Mouse (Mus musculus) lung, postnatal 0 days (tissue): ENCODE results near the gene Pgpep1. TPM values are rescaled to one million over a fixed set of nuclear protein-coding genes. Genes with fewer than 3 reads are reported as not detected.

Experiments
- ATAC-seq: fragments of 200-750 bp; cut with Nextera tagmentation; 2 replicates; pipeline ENCODE4 v1.8.0; 2017; ENCODE audit warnings: moderate library complexity
- DNase-seq: peaks from one replicate; pipeline ENCODE4 v3.0.0-alpha.2; 2016; ENCODE audit warnings: low spot score
- H3K27ac ChIP-seq: fragments of 300-500 bp; sonication (generic); 2 replicates; pipeline ENCODE4 v1.5.1; 2014; ENCODE audit warnings: antibody characterized with exemption, mild to moderate bottlenecking, low read length, mixed read lengths
- H3K27me3 ChIP-seq: fragments of 300-500 bp; sonication (generic); replicated peaks from 2 replicates; pipeline ENCODE4 v1.6.1; 2014; ENCODE audit warnings: low read length, mixed read lengths; ENCODE audit not compliant: insufficient read depth
- H3K36me3 ChIP-seq: fragments of 300-500 bp; sonication (generic); 2 replicates; pipeline ENCODE4 v1.6.1; 2014; ENCODE audit warnings: low read length, mixed read lengths; ENCODE audit not compliant: insufficient read depth
- H3K4me1 ChIP-seq: fragments of 300-500 bp; sonication (generic); 2 replicates; pipeline ENCODE4 v1.6.1; 2014; ENCODE audit warnings: antibody characterized with exemption, low read depth, low read length, mixed read lengths; ENCODE audit not compliant: insufficient read depth
- H3K4me2 ChIP-seq: fragments of 300-500 bp; sonication (generic); replicated peaks from 2 replicates; pipeline ENCODE4 v1.6.1; 2014; ENCODE audit warnings: low read depth, mild to moderate bottlenecking, low read length, moderate library complexity, mixed read lengths
- H3K4me3 ChIP-seq: fragments of 300-500 bp; sonication (generic); 2 replicates; pipeline ENCODE4 v1.5.1; 2014; ENCODE audit warnings: low read depth, low read length
- H3K9ac ChIP-seq: fragments of 300-500 bp; sonication (generic); replicated peaks from 2 replicates; pipeline ENCODE4 v1.6.1; 2014; ENCODE audit warnings: low read depth, mild to moderate bottlenecking
- H3K9me3 ChIP-seq: fragments of 300-500 bp; sonication (generic); 2 replicates; pipeline ENCODE4 v1.6.1; 2016; ENCODE audit warnings: low read length, mixed read lengths
- CTCF ChIP-seq: IDR thresholded peaks from 2 replicates; pipeline ENCODE4 v1.5.1; 2016; ENCODE audit warnings: antibody characterized with exemption, mild to moderate bottlenecking
- EP300 ChIP-seq: IDR thresholded peaks from 2 replicates; pipeline ENCODE4 v1.6.1; 2016; ENCODE audit warnings: antibody characterized with exemption, mild to moderate bottlenecking, control low read depth
- WGBS: fragments of 180-500 bp; shearing (Covaris S2); extraction: QIAGEN DNeasy Blood & Tissue Kit; methylation state at CpG from one replicate; pipeline ENCODE4 v1.1.7; 2014; 5-methylcytosine and 5-hydroxymethylcytosine counted together
- polyA plus RNA-seq: library from polyadenylated mRNA; unstranded; fragments of >200 nt; fragmentation: Nextera tagmentation; extraction: Ambion mirVana; gene quantifications from 2 replicates; pipeline ENCODE4 v1.2.1, GENCODE M21; 2015

The Pgpep1 gene
- polyA plus RNA-seq, 1 experiment from 2014 or later = 32.9 TPM

DNA sequence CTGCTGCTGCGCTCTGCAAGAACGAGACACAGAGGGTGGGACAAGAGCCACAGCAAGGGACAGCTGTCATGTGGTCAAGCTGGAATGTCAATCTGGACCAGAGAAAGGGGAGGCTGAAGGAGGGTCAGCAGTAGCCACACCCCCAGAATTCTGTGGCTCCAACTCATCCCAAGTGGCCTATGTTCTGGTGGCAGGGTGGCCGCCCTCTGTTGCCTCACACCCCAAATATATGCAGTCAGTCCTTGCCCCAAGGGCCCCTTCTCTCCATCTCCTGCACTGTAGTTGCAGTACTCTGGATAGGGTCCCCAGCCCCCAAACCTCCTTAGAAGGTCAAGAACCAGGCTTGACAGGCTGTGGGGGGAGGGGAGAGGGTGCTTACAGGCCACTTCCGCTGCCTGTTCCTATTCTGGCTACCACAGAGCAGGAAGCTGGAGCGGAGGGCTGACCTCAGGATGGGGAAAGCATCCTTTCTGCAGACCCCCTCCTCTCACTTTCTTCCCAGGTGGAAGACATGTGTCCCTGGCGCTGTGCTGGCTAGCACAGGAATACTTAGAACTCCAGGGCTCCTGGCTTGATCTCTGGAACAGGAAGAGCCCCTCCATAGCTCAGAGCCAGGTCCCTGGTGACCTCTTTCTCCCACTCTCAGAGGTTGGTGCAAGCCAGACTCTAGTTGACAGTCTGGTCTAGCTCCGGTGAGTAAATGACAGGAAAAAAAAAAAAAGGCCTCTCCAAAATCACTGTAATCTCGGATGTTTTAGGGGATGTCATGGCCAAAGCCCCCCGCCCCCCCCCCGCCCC, 59.5 kb downstream of the Pgpep1 start:
- Histone ChIP-seq H3K36me3 (0 out of 2 replicates have a peak, but pooled peaks cover 3% of the 10 kb centered on the region), H3K27me3 (no peaks in the 10 kb centered on the region), H3K4me2 (peak overlapping the region; percentile 39), H3K9ac (no peak overlapping the region), H3K27ac (peak overlapping the region; percentile 15; the same call in 1 of the 2 replicates), H3K4me3 (no peak overlapping the region), H3K9me3 (no peaks in the 10 kb centered on the region), H3K4me1 (peaks cover 12% of the 10 kb centered on the region; the same call in 1 of the 2 replicates)
- DNase-seq (peak; percentile 54), ATAC-seq (peak; percentile 11; the same call in 1 of the 2 replicates)
- 30% methylated on average over 8 of the region's 10 CpGs for WGBS
- TF ChIP-seq CTCF (no peak), EP300 (no peak)

DNA sequence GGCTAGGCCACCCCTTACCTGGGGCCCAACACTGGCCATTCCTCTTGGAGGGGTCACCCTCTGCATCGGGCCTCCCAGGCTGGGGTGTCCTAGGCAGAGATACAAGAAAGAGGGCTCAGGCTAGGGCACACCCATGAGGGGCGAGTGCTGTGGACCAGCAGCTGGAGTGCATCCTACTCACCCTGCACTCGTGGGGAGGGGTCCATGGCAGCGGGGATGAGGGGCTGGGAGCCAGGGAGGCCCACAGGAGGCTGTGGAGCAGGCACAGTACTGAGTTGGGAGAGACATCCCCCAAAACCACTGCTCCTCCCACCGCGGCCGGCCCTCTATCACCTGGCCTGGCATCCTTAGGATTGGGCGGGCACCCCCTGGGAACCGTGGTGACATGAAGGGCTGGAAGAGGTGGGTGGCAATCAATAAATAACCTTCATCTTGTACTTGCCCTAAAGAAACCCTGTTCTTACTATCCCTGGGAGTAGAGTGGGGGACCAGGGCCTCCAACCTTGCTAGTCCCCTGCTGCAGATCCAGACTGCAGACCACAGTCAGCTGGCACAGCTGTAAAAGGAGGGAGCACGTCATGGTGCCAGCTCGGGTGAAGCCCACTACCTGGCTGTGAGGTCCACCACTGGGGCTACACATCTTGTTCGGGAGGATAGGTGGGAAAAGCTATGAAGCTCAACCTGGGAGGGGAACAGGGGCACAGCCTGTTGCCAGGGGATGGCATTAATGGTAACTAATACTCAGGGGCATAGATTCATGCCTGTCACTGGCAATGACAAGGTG, 60.5 kb downstream of the Pgpep1 start:
- Histone ChIP-seq H3K4me3 (no peak overlapping the region), H3K9ac (no peak overlapping the region), H3K27me3 (no peaks in the 10 kb centered on the region), H3K4me2 (no peak overlapping the region), H3K4me1 (peaks cover 18% of the 10 kb centered on the region), H3K9me3 (no peaks in the 10 kb centered on the region), H3K36me3 (0 out of 2 replicates have a peak, but pooled peaks cover 3% of the 10 kb centered on the region), H3K27ac (no peak overlapping the region)
- ATAC-seq (no peak), DNase-seq (no peak)
- 77% methylated on average over 12 of the region's 12 CpGs for WGBS
- no peak for TF ChIP-seq EP300
- no peak for TF ChIP-seq CTCF

DNA sequence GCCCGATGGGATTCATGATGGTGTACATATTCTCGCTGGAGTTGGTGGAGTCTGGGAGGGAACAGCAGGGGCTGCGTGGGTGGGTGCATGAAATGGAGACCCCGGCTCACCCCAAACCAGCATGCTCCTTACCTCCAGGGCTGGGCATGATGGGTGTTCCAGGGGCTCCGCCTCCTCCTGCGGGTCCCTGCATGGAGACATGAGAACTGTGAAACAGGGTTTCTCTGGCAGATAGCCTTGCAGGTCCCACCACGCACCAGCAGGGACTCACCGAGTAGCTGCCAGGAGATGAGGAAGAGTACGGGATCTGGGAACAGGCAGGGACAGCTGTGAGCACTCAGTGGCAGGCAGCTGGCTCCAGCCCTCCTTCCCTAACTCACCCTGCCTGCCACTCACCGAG, 61.5 kb downstream of the Pgpep1 start:
- H3K9me3 ChIP-seq = no peaks in the 10 kb centered on the region
- 37% methylated on average over 8 of the region's 10 CpGs for WGBS
- DNase-seq = peak; percentile 23
- no peak overlapping the region for H3K9ac ChIP-seq
- H3K4me3 ChIP-seq = no peak overlapping the region
- H3K36me3 ChIP-seq = 0 out of 2 replicates have a peak, but pooled peaks cover 3% of the 10 kb centered on the region
- H3K27ac ChIP-seq = no peak overlapping the region
- peak overlapping the region; percentile 78 for H3K4me2 ChIP-seq
- TF ChIP-seq EP300 (no peak), CTCF (no peak)
- no peak for ATAC-seq
- H3K4me1 ChIP-seq = peaks cover 20% of the 10 kb centered on the region
- no peaks in the 10 kb centered on the region for H3K27me3 ChIP-seq

DNA sequence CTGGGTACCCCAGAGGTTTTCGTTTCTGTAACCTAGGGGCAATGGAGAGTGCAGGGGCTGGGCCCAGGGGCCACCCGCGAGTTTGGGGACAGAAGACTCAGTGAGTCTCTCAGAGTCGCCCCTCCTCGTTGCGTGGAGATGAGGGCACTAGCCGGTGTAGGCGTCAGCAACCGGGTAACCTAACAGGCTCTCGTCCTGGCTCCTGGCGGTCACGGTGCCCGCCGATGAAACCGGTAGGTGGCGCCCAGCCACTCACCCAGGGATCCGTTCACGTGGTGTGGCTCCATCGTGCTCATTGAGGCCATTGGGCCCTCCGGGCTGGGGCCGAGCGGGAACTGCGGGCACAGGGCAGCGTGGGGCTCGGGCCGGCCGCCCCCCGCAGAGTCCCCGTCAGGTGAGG, 61.9 kb downstream of the Pgpep1 start:
- peaks cover 24% of the 10 kb centered on the region for H3K4me1 ChIP-seq
- no peak overlapping the region for H3K27ac ChIP-seq
- H3K4me3 ChIP-seq = peak overlapping the region; percentile 38
- WGBS = 14% methylated on average over 27 of the region's 29 CpGs
- H3K9me3 ChIP-seq = no peaks in the 10 kb centered on the region
- peak; percentile 84 for DNase-seq
- H3K9ac ChIP-seq = 0 out of 2 replicates have a peak overlapping the region, but pooled peaks have one; percentile 16
- H3K27me3 ChIP-seq = no peaks in the 10 kb centered on the region
- H3K36me3 ChIP-seq = 0 out of 2 replicates have a peak, but pooled peaks cover 3% of the 10 kb centered on the region
- peak overlapping the region; percentile 78 for H3K4me2 ChIP-seq
- ATAC-seq = peak; percentile 41
- TF ChIP-seq EP300 (no peak), CTCF (peak; percentile 89)

DNA sequence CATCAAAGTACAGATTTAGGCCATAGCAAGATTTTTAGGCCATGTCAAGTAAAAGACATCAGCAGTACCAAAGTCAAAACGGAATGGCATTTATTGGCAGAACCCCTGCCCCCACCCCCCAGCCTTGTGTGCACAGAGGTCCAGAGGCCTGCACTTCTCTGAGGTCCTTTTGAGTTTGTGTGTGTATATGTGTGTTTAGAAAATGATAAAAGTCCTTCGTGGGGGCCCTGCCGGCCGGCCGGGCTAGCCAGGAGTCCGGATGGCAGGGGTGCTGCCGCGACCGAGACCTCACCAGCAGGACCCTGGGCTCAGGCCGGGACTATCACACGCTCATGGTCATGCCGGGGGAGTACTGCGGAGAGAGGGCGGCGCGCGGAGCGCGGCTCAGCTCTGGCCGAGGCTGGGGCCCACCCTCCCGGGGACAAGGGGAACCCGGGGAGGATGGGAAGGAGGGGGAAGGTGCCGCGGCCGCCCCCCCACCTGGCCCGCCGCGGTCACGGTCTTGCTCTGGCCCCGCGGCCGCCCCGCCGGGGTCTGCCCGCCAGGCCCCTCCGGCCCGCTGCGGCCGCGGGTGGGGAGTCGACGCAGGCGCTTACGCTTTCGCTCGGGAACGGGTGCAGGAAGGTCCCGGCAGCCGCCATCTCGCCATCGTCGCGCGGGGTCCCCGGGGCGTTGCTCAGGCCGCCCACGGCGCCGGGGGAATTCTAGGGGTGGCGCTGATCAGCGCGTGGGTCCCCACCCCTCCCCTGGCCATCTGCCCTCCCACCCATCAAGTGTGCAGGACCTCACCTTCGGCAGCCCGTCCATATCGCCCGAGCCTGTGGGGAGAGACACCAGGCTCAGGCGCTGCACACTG, 62.5 kb downstream of the Pgpep1 start:
- WGBS = 26% methylated on average over 48 of the region's 68 CpGs
- H3K4me1 ChIP-seq = peaks cover 24% of the 10 kb centered on the region
- no peaks in the 10 kb centered on the region for H3K9me3 ChIP-seq
- H3K27ac ChIP-seq = no peak overlapping the region
- 0 out of 2 replicates have a peak, but pooled peaks cover 3% of the 10 kb centered on the region for H3K36me3 ChIP-seq
- no peak for ATAC-seq
- peak; percentile 5 for DNase-seq
- no peaks in the 10 kb centered on the region for H3K27me3 ChIP-seq
- peak overlapping the region; percentile 38 for H3K4me3 ChIP-seq
- TF ChIP-seq EP300 = no peak
- no peak for TF ChIP-seq CTCF
- H3K9ac ChIP-seq = 0 out of 2 replicates have a peak overlapping the region, but pooled peaks have one; percentile 16
- peak overlapping the region; percentile 78 for H3K4me2 ChIP-seq
